Mouse (Mus musculus): ENCODE results near the gene Gm20503. TPM values are rescaled to one million over a fixed set of nuclear protein-coding genes. Genes with fewer than 3 reads are reported as not detected.

The Gm20503 gene
- total RNA-seq, 2 experiments from 2014 or later = 0.22 TPM; not detected in 1

- no peak for ATAC-seq (replicated peaks; ENCODE audit: poor library complexity)
Measured at GRCm38 (mm10) chr4:59007016-59007415, 4.0 kb downstream of the Gm20503 start.

GRCm38 (mm10) chr4:59007974-59008373, 5.0 kb downstream of the Gm20503 start:
- ATAC-seq (replicated peaks; ENCODE audit: poor library complexity) = no peak

GRCm38 (mm10) chr4:59009186-59009585, 6.2 kb downstream of the Gm20503 start:
- peak; percentile 70 for ATAC-seq (replicated peaks; ENCODE audit: poor library complexity)

- ATAC-seq (replicated peaks; ENCODE audit: poor library complexity) = peak; percentile 47
Measured at GRCm38 (mm10) chr4:59009696-59010095, 6.7 kb downstream of the Gm20503 start.

GRCm38 (mm10) chr4:59011446-59011845, 8.4 kb downstream of the Gm20503 start:
- no peak; the same call in 1 of the 2 replicates for ATAC-seq (replicated peaks; ENCODE audit: poor library complexity)

- no peak for ATAC-seq (replicated peaks; ENCODE audit: poor library complexity)
Measured at GRCm38 (mm10) chr4:59015181-59015580, 12.2 kb downstream of the Gm20503 start.

- no peak for ATAC-seq (replicated peaks; ENCODE audit: poor library complexity)
Measured at GRCm38 (mm10) chr4:59016922-59017321, 13.9 kb downstream of the Gm20503 start.

GRCm38 (mm10) chr4:59034325-59034917, 31.4 kb downstream of the Gm20503 start:
- no peak for ATAC-seq (replicated peaks; ENCODE audit: poor library complexity)

- peak; percentile 57 for ATAC-seq (replicated peaks; ENCODE audit: poor library complexity)
Measured at GRCm38 (mm10) chr4:59034918-59035785, 32.1 kb downstream of the Gm20503 start, which contains the start of gene Gng10. Gene Gng10, plus strand, starts transcription at chr4:59035088.

GRCm38 (mm10) chr4:59035786-59036350, 32.9 kb downstream of the Gm20503 start:
- ATAC-seq (replicated peaks; ENCODE audit: poor library complexity) = no peak

- peak; percentile 70 for ATAC-seq (replicated peaks; ENCODE audit: poor library complexity)
Measured at GRCm38 (mm10) chr4:59036490-59037127, 33.6 kb downstream of the Gm20503 start.

- no peak for ATAC-seq (replicated peaks; ENCODE audit: poor library complexity)
Measured at GRCm38 (mm10) chr4:59037525-59037924, 34.5 kb downstream of the Gm20503 start.

- peak; percentile 56 for ATAC-seq (replicated peaks; ENCODE audit: poor library complexity)
Measured at GRCm38 (mm10) chr4:59040397-59041287, 37.6 kb downstream of the Gm20503 start.

- ATAC-seq (replicated peaks; ENCODE audit: poor library complexity) = peak; percentile 59
Measured at GRCm38 (mm10) chr4:59043074-59043473, 40.1 kb downstream of the Gm20503 start.

- no peak for ATAC-seq (replicated peaks; ENCODE audit: poor library complexity)
Measured at GRCm38 (mm10) chr4:59043891-59044290, 40.9 kb downstream of the Gm20503 start.

GRCm38 (mm10) chr4:59047222-59047621, 44.2 kb downstream of the Gm20503 start:
- ATAC-seq (replicated peaks; ENCODE audit: poor library complexity) = no peak

GRCm38 (mm10) chr4:59051081-59051480, 48.1 kb downstream of the Gm20503 start:
- ATAC-seq (replicated peaks; ENCODE audit: poor library complexity) = peak; percentile 34; the same call in 1 of the 2 replicates

- ATAC-seq (replicated peaks; ENCODE audit: poor library complexity) = no peak
Measured at GRCm38 (mm10) chr4:59057929-59058328, 54.9 kb downstream of the Gm20503 start.

- no peak for ATAC-seq (replicated peaks; ENCODE audit: poor library complexity)
Measured at GRCm38 (mm10) chr4:59062526-59062925, 59.5 kb downstream of the Gm20503 start.

- ATAC-seq (replicated peaks; ENCODE audit: poor library complexity) = no peak
Measured at GRCm38 (mm10) chr4:59069276-59069675, 66.3 kb downstream of the Gm20503 start.
